Comparison of ENCODE assay signal across 34 mouse cellular contexts in genomic region chr14:46475945-46476344, GRCm38 (mm10).
"Had no signal": no experiment of that assay in that cellular context is flagged by ENCODE, and none has a peak within 500 bp of the region (broad histone marks: within the 10 kb centered on the region; RNA-seq: fewer than 3 reads in every experiment).

No protein-coding gene starts in this region.

- ATAC-seq: hindbrain, embryonic 16.5 days; hindbrain, postnatal 0 days; inflammation-experienced regulatory T-cells, adult 6 months; intestine, embryonic 16.5 days; intestine, postnatal 0 days had no signal

- DNase-seq: heart, postnatal 10 days; heart, postnatal 14 days; heart, postnatal 36 days; heart, postnatal 4 days; kidney, adult 11 months; kidney, adult 18-20 months; kidney, adult 2 months; kidney, adult 8-10 months; kidney, adult 9 months; kidney, postnatal 10 days; kidney, postnatal 14 days; kidney, postnatal 25 days; kidney, postnatal 36 days; kidney, postnatal 4 days; layer of hippocampus, adult 9-11 months; layer of hippocampus, postnatal 36 days had no signal

- H3K4me3 ChIP-seq: heart, embryonic 10.5 days; heart, embryonic 12.5 days; heart, embryonic 13.5 days; heart, embryonic 15.5 days; hindbrain, embryonic 10.5 days; hindbrain, embryonic 12.5 days; hindbrain, embryonic 13.5 days; hindbrain, embryonic 15.5 days; kidney, embryonic 15.5 days; layer of hippocampus, adult 2 months; left cerebral cortex, adult 2 months had no signal

- H3K9me3 ChIP-seq: heart, embryonic 10.5 days; heart, embryonic 12.5 days; heart, embryonic 13.5 days; heart, embryonic 15.5 days; hindbrain, embryonic 10.5 days; hindbrain, embryonic 12.5 days; hindbrain, embryonic 13.5 days; hindbrain, embryonic 15.5 days; kidney, embryonic 15.5 days had no signal

- H3K27me3 ChIP-seq: heart, embryonic 12.5 days; heart, embryonic 13.5 days; heart, embryonic 15.5 days; hindbrain, embryonic 12.5 days; hindbrain, embryonic 13.5 days; hindbrain, embryonic 15.5 days; kidney, embryonic 15.5 days had no signal

- H3K27ac ChIP-seq: heart, embryonic 10.5 days; heart, embryonic 13.5 days; heart, embryonic 15.5 days; hindbrain, embryonic 10.5 days; hindbrain, embryonic 12.5 days; hindbrain, embryonic 13.5 days; hindbrain, embryonic 14.5 days; hindbrain, embryonic 15.5 days; hindbrain, postnatal 0 days; kidney, embryonic 15.5 days; kidney, postnatal 0 days; layer of hippocampus, adult 2 months; left cerebral cortex, adult 2 months had no signal

- H3K9ac ChIP-seq: heart, embryonic 12.5 days; heart, embryonic 13.5 days; heart, embryonic 15.5 days; hindbrain, embryonic 12.5 days; hindbrain, embryonic 13.5 days; hindbrain, embryonic 14.5 days; hindbrain, embryonic 15.5 days; kidney, embryonic 15.5 days had no signal

- H3K36me3 ChIP-seq: heart, embryonic 10.5 days; heart, embryonic 12.5 days; heart, embryonic 13.5 days; heart, embryonic 15.5 days; hindbrain, embryonic 10.5 days; hindbrain, embryonic 12.5 days; hindbrain, embryonic 13.5 days; hindbrain, embryonic 15.5 days; kidney, embryonic 15.5 days had no signal

- H3K4me1 ChIP-seq: heart, embryonic 10.5 days; heart, embryonic 12.5 days; heart, embryonic 13.5 days; heart, embryonic 15.5 days; hindbrain, embryonic 10.5 days; hindbrain, embryonic 12.5 days; hindbrain, embryonic 13.5 days; hindbrain, embryonic 15.5 days; kidney, embryonic 15.5 days had no signal

- H3K4me2 ChIP-seq: heart, embryonic 12.5 days; heart, embryonic 13.5 days; heart, embryonic 15.5 days; hindbrain, embryonic 12.5 days; hindbrain, embryonic 13.5 days; hindbrain, embryonic 14.5 days; hindbrain, embryonic 15.5 days; kidney, embryonic 15.5 days had no signal
